Mouse (Mus musculus) CH12.LX (cell line): Measurements from ENCODE around the gene Galnt12. TPM values are rescaled to one million over a fixed set of nuclear protein-coding genes. Genes with fewer than 3 reads are reported as not detected.

ENCODE experiments used
- DNase-seq: peaks from one replicate; pipeline ENCODE4 v3.0.0-alpha.2; 2013; ENCODE audit errors: extremely low read depth
- H3K27ac ChIP-seq: 2 replicates; pipeline ENCODE4 v1.5.1; 2012; ENCODE audit warnings: low read depth, mild to moderate bottlenecking, control low read depth, moderate library complexity; ENCODE audit not compliant: insufficient read depth
- H3K27me3 ChIP-seq: replicated peaks from 2 replicates; pipeline ENCODE3; 2012; ENCODE audit warnings: inconsistent platforms
- H3K36me3 ChIP-seq, 2 experiments: replicated peaks in 1 of 2; 2 replicates each; pipeline versions ENCODE3 to v1.6.1; 2012; ENCODE audit warnings: inconsistent platforms in 1 of 2, low read length in 1 of 2, mild to moderate bottlenecking in 1 of 2, mixed read lengths in 1 of 2, moderate library complexity in 1 of 2; ENCODE audit not compliant: control insufficient read depth in 1 of 2, insufficient read depth in 1 of 2
- H3K4me1 ChIP-seq, 2 experiments: 2 replicates each; pipeline ENCODE4 v1.6.1; 2012; ENCODE audit warnings: inconsistent platforms in 1 of 2, moderate library complexity in 1 of 2; ENCODE audit not compliant: insufficient read depth in 2 of 2, control insufficient read depth in 1 of 2
- H3K4me2 ChIP-seq: 2 replicates; pipeline ENCODE4 v1.6.1; 2012; ENCODE audit warnings: low read depth, mild to moderate bottlenecking, control low read depth; ENCODE audit not compliant: poor library complexity, insufficient read depth, severe bottlenecking
- H3K4me3 ChIP-seq, 3 experiments: fragments of 150-350 bp in 1 of 3; sonication (generic) in 1 of 3; replicated peaks in 1 of 3; 2 replicates each; pipeline versions ENCODE3 to v1.5.1; 2011 to 2012; ENCODE audit warnings: low read depth in 2 of 3, low read length in 2 of 3, mild to moderate bottlenecking in 2 of 3, moderate library complexity in 2 of 3, control low read depth in 1 of 3, improper control_type of control experiment in 1 of 3, inconsistent platforms in 1 of 3, mixed read lengths in 1 of 3; ENCODE audit not compliant: poor library complexity in 1 of 3
- H3K79me2 ChIP-seq: replicated peaks from 2 replicates; pipeline ENCODE4 v1.6.1; 2012; ENCODE audit warnings: mild to moderate bottlenecking, moderate library complexity; ENCODE audit not compliant: control insufficient read depth, poor library complexity, insufficient read depth, severe bottlenecking; ENCODE audit errors: extremely low read depth
- H3K9ac ChIP-seq: 2 replicates; pipeline ENCODE4 v1.6.1; 2012; ENCODE audit warnings: low read depth, mild to moderate bottlenecking, control low read depth, moderate library complexity; ENCODE audit not compliant: insufficient read depth
- H3K9me3 ChIP-seq: replicated peaks from 2 replicates; pipeline ENCODE3; 2012; ENCODE audit warnings: low read length, inconsistent platforms, mixed read lengths
- BHLHE40 ChIP-seq: IDR thresholded peaks from 2 replicates; pipeline ENCODE4 v1.6.1; 2011; ENCODE audit warnings: mild to moderate bottlenecking, low read depth, low read length, improper control_type of control experiment
- CHD1 ChIP-seq: IDR thresholded peaks from 2 replicates; pipeline ENCODE4 v1.6.1; 2012; ENCODE audit warnings: low read depth, low read length, improper control_type of control experiment, inconsistent platforms
- E2F4 ChIP-seq: IDR thresholded peaks from 2 replicates; pipeline ENCODE4 v1.6.1; 2011; ENCODE audit warnings: low read depth, low read length, improper control_type of control experiment; ENCODE audit not compliant: insufficient replicate concordance
- ELF1 ChIP-seq: IDR thresholded peaks from 2 replicates; pipeline ENCODE4 v1.6.1; 2014; ENCODE audit warnings: low read depth, mild to moderate bottlenecking, inconsistent platforms, low read length, improper control_type of control experiment
- EP300 ChIP-seq: IDR thresholded peaks from 2 replicates; pipeline ENCODE4 v1.6.1; 2011; ENCODE audit warnings: low read length, improper control_type of control experiment
- IRF4 ChIP-seq: IDR thresholded peaks from 2 replicates; pipeline ENCODE4 v1.6.1; 2014; ENCODE audit warnings: low read depth, mild to moderate bottlenecking, inconsistent platforms, low read length, improper control_type of control experiment
- JUN ChIP-seq: IDR thresholded peaks from 2 replicates; pipeline ENCODE4 v1.6.1; 2011; ENCODE audit warnings: low read depth, mild to moderate bottlenecking, low read length, improper control_type of control experiment, moderate library complexity; ENCODE audit not compliant: insufficient read depth
- MAFK ChIP-seq: IDR thresholded peaks from 2 replicates; pipeline ENCODE4 v1.6.1; 2011; ENCODE audit warnings: low read length, improper control_type of control experiment; ENCODE audit not compliant: insufficient replicate concordance
- MAX ChIP-seq: IDR thresholded peaks from 2 replicates; pipeline ENCODE4 v1.6.1; 2011; ENCODE audit warnings: low read length, improper control_type of control experiment
- MEF2A ChIP-seq: IDR thresholded peaks from 2 replicates; pipeline ENCODE4 v1.6.1; 2014; ENCODE audit warnings: low read depth, mild to moderate bottlenecking, inconsistent platforms, low read length, improper control_type of control experiment, borderline replicate concordance
- POLR2A ChIP-seq: IDR thresholded peaks from 2 replicates; pipeline ENCODE4 v1.6.1; 2011; ENCODE audit warnings: low read depth, mild to moderate bottlenecking, improper control_type of control experiment, low read length
- POLR2AphosphoS2 ChIP-seq: IDR thresholded peaks from 2 replicates; pipeline ENCODE4 v1.6.1; 2011; ENCODE audit warnings: low read depth, low read length, improper control_type of control experiment
- TCF12 ChIP-seq: IDR thresholded peaks from 2 replicates; pipeline ENCODE4 v1.6.1; 2014; ENCODE audit warnings: low read depth, mild to moderate bottlenecking, inconsistent platforms, low read length, improper control_type of control experiment
- USF1 ChIP-seq: IDR thresholded peaks from 2 replicates; pipeline ENCODE4 v1.6.1; 2014; ENCODE audit warnings: low read depth, mild to moderate bottlenecking, inconsistent platforms, low read length, improper control_type of control experiment
- USF2 ChIP-seq: conservative IDR thresholded peaks from 2 replicates; pipeline ENCODE4 v1.6.1; 2011; ENCODE audit warnings: low read depth, low read length, improper control_type of control experiment
- ZMIZ1 ChIP-seq: IDR thresholded peaks from 2 replicates; pipeline ENCODE4 v1.6.1; 2012; ENCODE audit warnings: low read depth, mild to moderate bottlenecking, inconsistent platforms, low read length, improper control_type of control experiment
- dilution Hi-C: fragments of 300-500 bp; cut with MboI; formaldehyde crosslinking; loops from 2 replicates; pipeline ENCODE4 v1.14.3; 2020; ENCODE audit warnings: low sequenced_read_pairs; ENCODE audit not compliant: extremely low pct_unique_long_range_greater_than_20kb, extremely low pct_ligation_motif_present
- in situ Hi-C: fragments of 300-500 bp; cut with MboI; formaldehyde crosslinking; loops from 3 replicates; pipeline ENCODE4 v1.14.3; 2019; ENCODE audit warnings: low sequenced_read_pairs, low pct_ligation_motif_present, low pct_unique_long_range_greater_than_20kb, mixed read lengths
- polyA plus RNA-seq: library from polyadenylated mRNA; unstranded; fragments of >175 nt; gene quantifications from 2 replicates; pipeline ENCODE4 v1.2.1, GENCODE M21; 2012; ENCODE audit warnings: low read depth; ENCODE audit not compliant: insufficient read length
- total RNA-seq, 2 experiments: library from RNA; depleted of rRNA; stranded (reverse); fragments of 300-350 nt in 1 of 2; fragments of >200 nt in 1 of 2; gene quantifications; 2 replicates each; pipeline ENCODE4 v1.2.3; 2012 to 2014

Gene Galnt12
- total and polyA plus RNA-seq, 3 experiments, result 15.8 to 16.4 (median 16.1) TPM

DNA sequence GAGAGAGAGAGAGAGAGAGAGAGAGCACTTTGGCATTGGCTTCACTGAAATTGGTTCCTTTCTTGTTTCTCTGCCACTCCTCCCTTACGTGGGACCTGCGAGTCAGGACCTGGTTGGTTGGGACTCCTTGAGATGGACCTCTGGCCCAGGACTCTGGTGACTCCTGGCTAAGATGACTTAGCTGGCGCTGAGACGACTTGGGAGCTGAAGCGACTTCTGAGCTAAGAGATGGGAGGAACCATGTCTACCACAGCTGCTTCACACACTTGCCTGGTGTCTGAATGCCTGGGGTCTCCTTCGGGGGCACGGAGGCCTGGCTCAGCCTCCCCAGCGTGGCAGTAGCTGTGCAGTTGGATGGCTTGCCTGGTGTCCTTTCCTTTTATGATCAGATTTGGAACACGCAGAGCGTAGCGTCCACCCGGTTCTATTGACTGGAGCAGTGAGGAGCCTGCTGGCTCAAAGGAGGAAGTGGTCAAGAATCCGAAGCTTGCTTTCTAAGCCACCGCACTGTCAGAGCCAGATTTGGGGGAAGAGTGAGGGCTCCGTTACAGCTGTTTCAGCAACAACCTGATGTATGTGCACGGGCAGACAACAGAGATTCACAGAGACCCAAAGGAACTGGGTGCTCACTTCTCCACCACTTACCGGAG is 11.6 kb upstream of the Galnt12 start:
- TF ChIP-seq EP300 (no peak), ELF1 (peak; percentile 20; the same call in 1 of the 2 replicates)
- dilution Hi-C loops, result no loop called here
- Histone ChIP-seq H3K9me3 (no peaks in the 10 kb centered on the region), H3K27ac (no peak overlapping the region), H3K4me1 (peaks cover 3 to 6% of the 10 kb centered on the region in 2 experiments; a peak in 2 of 4 replicates), H3K27me3 (peaks cover 5% of the 10 kb centered on the region), H3K36me3 (no peaks in the 10 kb centered on the region), H3K79me2 (no peaks in the 10 kb centered on the region), H3K4me2 (0 out of 2 replicates have a peak overlapping the region, but pooled peaks have one; percentile 3), H3K9ac (no peak overlapping the region), H3K4me3 (no peak overlapping the region)
- in situ Hi-C loops, result no loop called here
- DNase-seq, result no peak

DNA sequence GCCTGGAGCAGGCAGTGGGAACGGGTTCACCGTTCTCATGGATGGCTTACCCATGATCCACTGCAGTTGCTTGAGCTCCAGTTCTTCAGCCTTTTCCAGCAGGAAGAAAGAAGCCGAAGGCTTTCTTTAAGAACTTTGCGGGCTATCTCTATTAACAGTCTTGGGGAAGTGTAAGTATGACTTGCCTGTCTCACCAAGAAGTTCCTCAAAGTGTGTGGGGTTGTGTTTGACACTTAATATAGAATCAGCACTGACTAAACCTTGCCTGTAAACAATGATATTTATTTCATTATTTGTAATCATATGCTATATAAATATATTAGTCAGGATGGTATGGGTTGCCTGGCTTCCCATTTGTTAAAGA is 11.1 kb upstream of the Galnt12 start:
- dilution Hi-C loops, result no loop called here
- Histone ChIP-seq H3K27me3 (peaks cover 6% of the 10 kb centered on the region), H3K79me2 (no peaks in the 10 kb centered on the region), H3K4me2 (0 out of 2 replicates have a peak overlapping the region, but pooled peaks have one; percentile 3), H3K9me3 (no peaks in the 10 kb centered on the region), H3K4me1 (peaks cover 3 to 6% of the 10 kb centered on the region in 2 experiments; a peak in 2 of 4 replicates), H3K9ac (no peak overlapping the region), H3K27ac (no peak overlapping the region), H3K4me3 (no peak overlapping the region), H3K36me3 (no peaks in the 10 kb centered on the region)
- DNase-seq, result no peak
- in situ Hi-C loops, result no loop called here
- TF ChIP-seq USF2, result no peak
- TF ChIP-seq TCF12, result no peak
- TF ChIP-seq E2F4, result no peak
- TF ChIP-seq MAX, result no peak
- TF ChIP-seq USF1, result no peak

DNA sequence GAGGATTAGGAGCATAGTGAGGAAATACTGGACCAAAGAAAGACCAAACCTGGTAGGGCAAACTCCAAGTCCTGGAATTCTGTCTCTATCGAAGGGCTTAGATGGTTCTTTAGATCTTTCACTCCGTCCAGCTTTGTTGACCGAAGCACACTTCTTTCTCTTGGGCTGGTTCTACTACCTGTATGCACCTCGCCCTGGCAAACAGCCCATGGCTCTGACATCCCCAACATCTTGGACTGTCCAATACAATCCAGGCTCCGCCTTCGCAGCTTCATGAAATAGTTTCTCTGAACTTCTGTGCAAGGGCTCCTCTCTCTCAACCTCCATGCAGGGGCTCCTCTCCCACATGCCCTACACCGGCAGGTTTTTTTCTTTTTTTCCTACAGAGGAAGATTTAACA is 7.9 kb upstream of the Galnt12 start:
- dilution Hi-C loops (no loop called here), in situ Hi-C loops (no loop called here)
- no peak overlapping the region for H3K4me3 ChIP-seq
- H3K79me2 ChIP-seq, result no peaks in the 10 kb centered on the region
- H3K4me2 ChIP-seq, result no peak overlapping the region
- H3K36me3 ChIP-seq, result no peaks in the 10 kb centered on the region
- peaks cover 3 to 6% of the 10 kb centered on the region in 2 experiments; a peak in 2 of 4 replicates for H3K4me1 ChIP-seq
- no peak for DNase-seq
- peaks cover 3% of the 10 kb centered on the region for H3K27me3 ChIP-seq
- H3K9ac ChIP-seq, result no peak overlapping the region
- H3K27ac ChIP-seq, result no peak overlapping the region
- TF ChIP-seq MEF2A, result no peak
- no peak for TF ChIP-seq BHLHE40
- no peak for TF ChIP-seq ZMIZ1
- TF ChIP-seq JUN, result no peak
- TF ChIP-seq POLR2A, result no peak
- TF ChIP-seq MAFK, result no peak
- no peak for TF ChIP-seq IRF4
- no peak for TF ChIP-seq POLR2AphosphoS2
- no peak for TF ChIP-seq CHD1
- no peak for TF ChIP-seq ELF1
- H3K9me3 ChIP-seq, result no peaks in the 10 kb centered on the region
